Mouse (Mus musculus) E14TG2a.4 (cell line): ENCODE results near the gene Hdhd5.

Experiments
- H3K27me3 ChIP-seq: 2 replicates; pipeline ENCODE4 v1.6.1; 2014; ENCODE audit warnings: low read length, control low read depth; ENCODE audit not compliant: insufficient read depth
- H3K36me3 ChIP-seq: 2 replicates; pipeline ENCODE4 v1.6.1; 2014; ENCODE audit warnings: low read length, control low read depth; ENCODE audit not compliant: insufficient read depth
- H3K4me1 ChIP-seq: replicated peaks from 2 replicates; pipeline ENCODE4 v1.6.1; 2014; ENCODE audit warnings: low read depth, low read length, control low read depth
- H3K4me3 ChIP-seq: replicated peaks from 2 replicates; pipeline ENCODE4 v1.5.1; 2014; ENCODE audit warnings: mild to moderate bottlenecking, low read length
- H3K9me3 ChIP-seq: 2 replicates; pipeline ENCODE4 v1.6.1; 2014; ENCODE audit warnings: low read length, control low read depth
- CTCF ChIP-seq: conservative IDR thresholded peaks from 2 replicates; pipeline ENCODE4 v1.5.1; 2014; ENCODE audit warnings: low read length
- NANOG ChIP-seq: IDR thresholded peaks from 2 replicates; pipeline ENCODE4 v1.6.1; 2014; ENCODE audit warnings: borderline replicate concordance, low read length, mixed read lengths
- POU5F1 ChIP-seq: IDR thresholded peaks from 2 replicates; pipeline ENCODE4 v1.6.1; 2014; ENCODE audit warnings: low read length, borderline replicate concordance

Hdhd5 gene

DNA sequence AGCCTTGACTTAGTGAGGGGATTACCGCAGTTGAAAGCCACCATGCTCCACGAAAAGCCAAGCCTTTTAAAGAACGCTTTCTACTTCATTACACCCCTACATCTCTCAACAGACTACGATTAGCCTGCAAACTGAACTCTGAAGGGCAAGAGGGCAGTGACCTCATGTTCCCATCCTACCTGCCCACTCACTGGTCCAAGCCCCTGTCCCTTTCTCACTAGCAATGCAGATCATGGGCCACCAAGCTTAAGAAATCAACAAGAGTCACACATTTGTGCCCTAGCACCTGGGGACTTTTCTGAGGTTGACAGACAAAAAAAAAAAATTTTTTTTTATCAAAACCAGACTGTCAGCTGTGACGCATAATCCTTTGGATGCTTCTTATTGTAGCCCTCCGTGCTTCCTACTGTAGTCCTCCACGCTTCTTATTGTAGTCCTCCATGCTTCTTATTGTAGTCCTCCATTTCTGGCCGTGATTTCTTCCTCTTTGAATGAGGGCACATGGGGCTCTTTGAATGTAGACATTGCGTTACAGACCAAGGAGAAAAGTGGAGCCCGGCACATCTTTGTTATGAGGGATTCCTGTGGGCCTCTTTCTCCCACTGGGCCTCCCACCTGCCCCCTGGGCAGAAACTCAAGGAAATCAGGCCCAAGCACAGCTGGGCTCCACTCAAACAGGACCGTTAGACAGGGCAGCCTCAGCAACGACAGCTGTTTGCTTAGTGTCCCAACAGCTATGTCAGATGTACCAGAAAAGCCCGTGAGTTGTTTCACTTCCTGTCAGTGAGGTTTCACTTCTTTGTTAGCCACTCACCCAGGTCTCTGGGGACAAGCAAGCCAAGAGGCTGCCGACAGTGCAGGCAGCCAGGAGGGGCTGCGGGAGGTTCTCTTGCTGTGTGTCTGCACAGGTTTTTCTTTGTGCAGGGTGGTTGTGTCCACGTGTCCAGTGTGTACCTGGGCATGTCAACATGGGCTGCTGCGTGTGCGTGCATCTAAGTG lies 36.1 kb upstream of the Hdhd5 start:
- H3K4me3 ChIP-seq = no peak overlapping the region
- TF ChIP-seq CTCF (no peak), NANOG (no peak), POU5F1 (no peak)
- no peaks in the 10 kb centered on the region for H3K36me3 ChIP-seq
- H3K27me3 ChIP-seq = peaks cover 9% of the 10 kb centered on the region; the same call in 1 of the 2 replicates
- no peaks in the 10 kb centered on the region for H3K4me1 ChIP-seq
- H3K9me3 ChIP-seq = no peaks in the 10 kb centered on the region

DNA sequence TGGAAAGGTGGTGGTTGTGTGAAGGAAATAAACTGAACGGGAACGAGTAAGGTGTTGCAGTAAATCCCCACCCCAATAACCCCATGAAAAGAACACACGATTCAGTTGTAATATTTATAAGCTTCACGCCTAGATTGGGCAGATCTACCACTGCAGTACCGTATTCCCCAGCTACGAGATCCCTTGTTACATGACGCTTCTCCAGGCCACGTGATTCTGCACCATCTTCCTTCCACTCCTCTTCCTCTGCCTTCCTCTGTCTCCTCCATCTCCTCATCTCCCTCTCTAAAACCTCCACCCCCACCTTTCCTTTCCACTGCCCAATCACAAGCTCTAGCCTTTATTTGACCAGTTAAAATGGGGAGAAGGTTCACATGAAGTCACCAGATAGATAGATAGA lies 25.5 kb upstream of the Hdhd5 start:
- Histone ChIP-seq H3K36me3 (no peaks in the 10 kb centered on the region), H3K9me3 (no peaks in the 10 kb centered on the region), H3K27me3 (peaks cover 14% of the 10 kb centered on the region), H3K4me3 (no peak overlapping the region), H3K4me1 (peaks cover 18% of the 10 kb centered on the region)
- TF ChIP-seq POU5F1 (no peak), CTCF (no peak), NANOG (no peak)

DNA sequence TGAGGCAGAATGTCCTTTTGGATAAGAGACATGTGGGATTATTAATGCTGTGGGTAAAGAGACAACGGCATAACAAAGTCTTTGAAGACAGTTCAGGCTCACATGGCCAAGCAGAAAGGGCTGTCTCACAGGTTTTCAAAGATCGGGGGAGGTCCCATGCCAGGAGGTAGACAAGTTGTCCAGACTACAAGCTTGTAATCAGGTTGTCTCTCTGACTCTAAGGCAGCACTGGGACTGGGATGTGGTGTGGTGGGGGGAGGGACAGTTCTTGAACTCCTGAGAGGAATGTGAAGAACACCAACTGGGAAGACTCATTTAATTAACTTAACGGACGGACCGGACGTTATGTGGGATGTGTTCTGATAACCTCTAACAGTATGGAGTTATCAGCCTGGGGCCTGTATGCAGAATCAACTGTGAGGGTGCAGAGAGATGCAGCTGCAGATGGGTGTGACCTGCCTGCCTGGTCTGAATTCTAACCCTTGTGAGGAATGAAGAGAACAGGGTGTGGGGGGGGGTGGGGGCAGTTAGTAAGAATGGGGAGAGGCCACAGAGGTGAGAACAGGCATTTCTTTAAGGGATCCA lies 25.0 kb upstream of the Hdhd5 start:
- no peaks in the 10 kb centered on the region for H3K9me3 ChIP-seq
- H3K27me3 ChIP-seq = peaks cover 14% of the 10 kb centered on the region
- TF ChIP-seq CTCF = no peak
- no peak for TF ChIP-seq NANOG
- no peak for TF ChIP-seq POU5F1
- H3K4me3 ChIP-seq = no peak overlapping the region
- H3K4me1 ChIP-seq = peaks cover 18% of the 10 kb centered on the region
- no peaks in the 10 kb centered on the region for H3K36me3 ChIP-seq

DNA sequence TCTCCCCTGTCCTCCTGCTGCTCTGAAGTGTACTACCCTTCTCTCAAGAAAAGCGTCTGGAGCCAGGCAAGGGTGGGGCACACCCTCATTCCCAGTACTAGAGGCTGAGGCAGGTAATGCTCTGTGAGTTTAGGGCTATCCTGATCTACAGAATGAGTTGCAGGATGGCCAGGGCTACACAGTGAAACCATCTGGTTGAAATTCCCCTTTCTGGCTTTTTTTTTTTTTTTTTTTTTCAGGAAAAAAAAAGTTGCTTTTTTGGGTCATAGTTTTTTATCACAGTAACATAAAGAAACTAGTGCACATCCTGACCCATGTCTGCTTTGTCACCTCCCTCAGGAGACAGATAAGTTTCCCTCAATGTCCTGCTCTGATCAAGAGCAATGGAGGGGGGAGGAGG lies 24.0 kb upstream of the Hdhd5 start:
- TF ChIP-seq CTCF (no peak), POU5F1 (no peak), NANOG (no peak)
- Histone ChIP-seq H3K4me1 (peaks cover 20% of the 10 kb centered on the region), H3K9me3 (no peaks in the 10 kb centered on the region)

DNA sequence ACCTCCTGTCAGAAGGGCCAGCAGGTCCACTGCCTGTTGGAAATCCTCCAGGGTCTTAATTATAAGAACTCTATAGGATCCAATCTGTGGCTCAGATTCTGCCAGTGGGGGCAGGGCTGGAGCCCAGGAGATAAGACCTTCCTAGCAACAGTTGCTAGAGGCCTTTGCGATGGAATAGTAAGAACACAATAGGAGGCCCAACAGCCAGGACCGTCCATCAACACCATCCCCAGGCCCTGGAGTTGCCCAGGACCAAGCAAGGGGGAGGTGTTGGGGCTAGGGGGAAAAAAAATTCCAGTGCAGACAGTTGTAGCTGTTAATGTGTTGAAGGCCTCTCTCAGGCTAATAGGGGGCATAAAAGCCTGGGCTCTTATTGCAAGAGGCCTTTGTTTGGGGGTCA lies 19.1 kb upstream of the Hdhd5 start:
- peaks cover 7% of the 10 kb centered on the region for H3K9me3 ChIP-seq
- H3K4me1 ChIP-seq = peaks cover 25% of the 10 kb centered on the region
- H3K4me3 ChIP-seq = no peak overlapping the region
- peaks cover 5% of the 10 kb centered on the region; the same call in 1 of the 2 replicates for H3K27me3 ChIP-seq
- TF ChIP-seq CTCF (no peak), POU5F1 (no peak), NANOG (no peak)
- H3K36me3 ChIP-seq = no peaks in the 10 kb centered on the region

More for the DNA sequence above, 24.0 kb upstream of the Hdhd5 start:
- Histone ChIP-seq H3K36me3 (no peaks in the 10 kb centered on the region), H3K27me3 (peaks cover 11% of the 10 kb centered on the region), H3K4me3 (no peak overlapping the region)

DNA sequence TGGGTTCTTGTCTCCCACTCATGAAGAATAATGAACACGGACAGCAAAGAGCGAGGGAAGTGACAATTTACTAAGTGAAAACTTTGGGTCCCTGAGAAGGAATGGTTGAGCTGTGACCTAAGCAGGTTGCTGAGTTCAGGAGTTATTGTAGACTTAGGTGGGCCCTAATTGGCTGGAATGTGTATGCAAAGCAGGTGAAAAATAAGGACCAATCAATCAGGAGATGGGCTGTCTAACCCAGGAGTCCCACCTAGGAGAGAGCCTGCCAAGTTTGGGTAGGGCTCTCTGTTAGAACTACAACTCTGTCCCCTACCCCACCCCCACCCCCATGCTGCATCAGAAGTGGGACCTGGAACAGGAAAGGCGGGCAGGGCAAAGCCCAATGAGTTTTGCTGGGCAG lies 17.5 kb upstream of the Hdhd5 start:
- H3K27me3 ChIP-seq = no peaks in the 10 kb centered on the region; the same call in 1 of the 2 replicates
- H3K4me1 ChIP-seq = peaks cover 19% of the 10 kb centered on the region
- peaks cover 14% of the 10 kb centered on the region for H3K9me3 ChIP-seq
- no peaks in the 10 kb centered on the region for H3K36me3 ChIP-seq
- no peak for TF ChIP-seq POU5F1
- no peak for TF ChIP-seq NANOG
- no peak for TF ChIP-seq CTCF
- H3K4me3 ChIP-seq = no peak overlapping the region

DNA sequence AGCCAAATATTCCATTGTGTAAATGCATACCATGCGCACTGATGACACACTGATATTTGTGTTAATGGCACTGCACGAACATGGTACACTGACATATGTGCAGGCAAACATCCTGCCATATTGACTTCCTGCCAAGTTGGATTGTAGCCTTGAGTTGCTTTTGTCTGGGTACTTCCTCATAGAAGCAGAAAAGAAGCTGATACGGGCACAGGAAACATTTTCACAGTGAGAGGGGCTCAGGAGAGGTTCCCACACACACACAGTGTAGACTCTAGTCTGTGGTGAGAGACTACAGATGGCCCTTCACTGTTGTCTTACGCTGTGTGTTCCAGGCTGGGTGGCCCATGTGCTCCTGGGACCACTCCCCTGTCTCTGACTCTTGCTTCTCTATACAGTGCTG lies 15.9 kb upstream of the Hdhd5 start:
- Histone ChIP-seq H3K9me3 (peaks cover 14% of the 10 kb centered on the region), H3K27me3 (no peaks in the 10 kb centered on the region; the same call in 1 of the 2 replicates), H3K4me1 (peaks cover 15% of the 10 kb centered on the region), H3K4me3 (no peak overlapping the region), H3K36me3 (no peaks in the 10 kb centered on the region)
- TF ChIP-seq POU5F1 = no peak
- TF ChIP-seq NANOG = no peak
- no peak for TF ChIP-seq CTCF

DNA sequence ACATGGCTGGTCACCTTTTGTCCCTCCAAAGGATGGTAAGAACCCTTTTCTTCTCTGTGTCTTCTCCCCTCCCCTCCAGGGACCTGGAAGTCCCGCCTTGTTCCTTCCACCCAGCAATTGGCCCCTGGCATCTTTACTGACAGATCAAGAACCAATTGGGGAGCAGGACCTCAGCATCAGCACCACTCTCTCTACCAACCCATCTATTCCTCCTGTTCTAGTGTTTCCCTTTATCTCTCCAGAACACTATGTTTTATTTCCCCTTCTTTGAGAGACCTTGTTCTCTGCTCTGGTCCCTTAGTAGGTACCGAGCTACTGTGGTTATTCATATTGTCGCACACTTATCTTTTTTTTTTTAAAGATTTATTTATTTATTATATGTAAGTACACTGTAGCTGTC lies 15.2 kb upstream of the Hdhd5 start:
- TF ChIP-seq NANOG (no peak), POU5F1 (no peak), CTCF (no peak)
- H3K4me3 ChIP-seq = no peak overlapping the region
- H3K9me3 ChIP-seq = peaks cover 14% of the 10 kb centered on the region
- peaks cover 17% of the 10 kb centered on the region for H3K4me1 ChIP-seq
- H3K36me3 ChIP-seq = no peaks in the 10 kb centered on the region
- no peaks in the 10 kb centered on the region for H3K27me3 ChIP-seq
